Mouse (Mus musculus): ENCODE data around the gene Cenpx. TPM values are rescaled to one million over a fixed set of nuclear protein-coding genes. Genes with fewer than 3 reads are reported as not detected.

Gene Cenpx
- polyA plus RNA-seq, 1 experiment from 2014 or later, result 133 TPM

- H3K4me1 ChIP-seq, result peaks cover 33% of the 10 kb centered on the region
- DNase-seq (ENCODE audit: extremely low spot score, low spot score), result peak; percentile 77
- H3K27ac ChIP-seq, result peak within 1 kb of the TSS; percentile 82
- H3K9me3 ChIP-seq, result no peaks in the 10 kb centered on the region
- WGBS, result under 1% methylated on average over 89 of the region's 90 CpGs
- H3K27me3 ChIP-seq (ENCODE audit: poor library complexity, severe bottlenecking), result peaks cover 61% of the 10 kb centered on the region
- H3K36me3 ChIP-seq (replicated peaks), result peaks cover 44% of the 10 kb centered on the region
- peak within 1 kb of the TSS; percentile 71 for H3K4me3 ChIP-seq
These were observed 7.9 kb upstream of the Cenpx start, which contains the start of gene Rac3 for GRCm38 (mm10) chr11:120721124-120722066. Gene Rac3, plus strand, starts transcription at chr11:120721470.

- 9% methylated on average over 17 of the region's 17 CpGs for WGBS
- DNase-seq (ENCODE audit: extremely low spot score, low spot score), result peak; percentile 91
- Histone ChIP-seq H3K36me3 (replicated peaks) (peaks cover 52% of the 10 kb centered on the region), H3K4me3 (peak overlapping the region; percentile 71), H3K27me3 (ENCODE audit: poor library complexity, severe bottlenecking) (peaks cover 52% of the 10 kb centered on the region), H3K27ac (peak overlapping the region; percentile 82), H3K9me3 (no peaks in the 10 kb centered on the region), H3K4me1 (peaks cover 33% of the 10 kb centered on the region)
These were observed 6.9 kb upstream of the Cenpx start for GRCm38 (mm10) chr11:120720450-120720849.

GRCm38 (mm10) chr11:120719841-120720376 is 6.4 kb upstream of the Cenpx start:
- Histone ChIP-seq H3K27ac (no peak overlapping the region; the same call in 1 of the 2 replicates), H3K9me3 (no peaks in the 10 kb centered on the region), H3K36me3 (replicated peaks) (peaks cover 58% of the 10 kb centered on the region), H3K4me3 (peak overlapping the region; percentile 23), H3K4me1 (peaks cover 38% of the 10 kb centered on the region), H3K27me3 (ENCODE audit: poor library complexity, severe bottlenecking) (peaks cover 48% of the 10 kb centered on the region)
- WGBS, result 93% methylated on average over 13 of the region's 13 CpGs
- DNase-seq (ENCODE audit: extremely low spot score, low spot score), result no peak

- Histone ChIP-seq H3K27ac (no peak overlapping the region), H3K36me3 (replicated peaks) (peaks cover 60% of the 10 kb centered on the region), H3K9me3 (no peaks in the 10 kb centered on the region), H3K27me3 (ENCODE audit: poor library complexity, severe bottlenecking) (peaks cover 48% of the 10 kb centered on the region), H3K4me3 (peak overlapping the region; percentile 5; the same call in 1 of the 2 replicates), H3K4me1 (peaks cover 45% of the 10 kb centered on the region)
- 93% methylated on average over 9 of the region's 9 CpGs for WGBS
- DNase-seq (ENCODE audit: extremely low spot score, low spot score), result no peak
These were observed 5.7 kb upstream of the Cenpx start for GRCm38 (mm10) chr11:120719242-120719641.

GRCm38 (mm10) chr11:120715131-120715530 is 1.6 kb upstream of the Cenpx start:
- no peak for DNase-seq (ENCODE audit: extremely low spot score, low spot score)
- H3K27me3 ChIP-seq (ENCODE audit: poor library complexity, severe bottlenecking), result peaks cover 6% of the 10 kb centered on the region
- WGBS, result 90% methylated on average over 9 of the region's 9 CpGs
- peaks cover 65% of the 10 kb centered on the region for H3K36me3 ChIP-seq (replicated peaks)
- H3K27ac ChIP-seq, result no peak overlapping the region
- H3K4me3 ChIP-seq, result peak overlapping the region; percentile 66
- peaks cover 44% of the 10 kb centered on the region for H3K4me1 ChIP-seq
- no peaks in the 10 kb centered on the region for H3K9me3 ChIP-seq

- Histone ChIP-seq H3K4me3 (peak overlapping the region; percentile 66), H3K27me3 (ENCODE audit: poor library complexity, severe bottlenecking) (peaks cover under 1% of the 10 kb centered on the region; the same call in 1 of the 2 replicates), H3K4me1 (peaks cover 41% of the 10 kb centered on the region), H3K27ac (peak overlapping the region; percentile 84), H3K36me3 (replicated peaks) (peaks cover 65% of the 10 kb centered on the region), H3K9me3 (no peaks in the 10 kb centered on the region)
- no peak for DNase-seq (ENCODE audit: extremely low spot score, low spot score)
- 67% methylated on average over 10 of the region's 10 CpGs for WGBS
These were observed 1.0 kb upstream of the Cenpx start for GRCm38 (mm10) chr11:120714546-120714945.

- Histone ChIP-seq H3K27ac (peak overlapping the region; percentile 84), H3K4me1 (peaks cover 55% of the 10 kb centered on the region), H3K27me3 (ENCODE audit: poor library complexity, severe bottlenecking) (peaks cover 10% of the 10 kb centered on the region), H3K9me3 (no peaks in the 10 kb centered on the region), H3K4me3 (peak overlapping the region; percentile 66), H3K36me3 (replicated peaks) (peaks cover 61% of the 10 kb centered on the region)
- WGBS, result 1% methylated on average over 38 of the region's 38 CpGs
- DNase-seq (ENCODE audit: extremely low spot score, low spot score), result peak; percentile 74
These were observed 568 bp downstream of the Cenpx start for GRCm38 (mm10) chr11:120712771-120713568.

GRCm38 (mm10) chr11:120711980-120712604 is 1.4 kb downstream of the Cenpx start:
- H3K4me1 ChIP-seq, result peaks cover 64% of the 10 kb centered on the region
- peak overlapping the region; percentile 66 for H3K4me3 ChIP-seq
- peaks cover 53% of the 10 kb centered on the region for H3K36me3 ChIP-seq (replicated peaks)
- H3K27ac ChIP-seq, result no peak overlapping the region
- peaks cover 13% of the 10 kb centered on the region for H3K27me3 ChIP-seq (ENCODE audit: poor library complexity, severe bottlenecking)
- no peaks in the 10 kb centered on the region for H3K9me3 ChIP-seq
- 64% methylated on average over 8 of the region's 8 CpGs for WGBS
- no peak for DNase-seq (ENCODE audit: extremely low spot score, low spot score)

GRCm38 (mm10) chr11:120710672-120711071 is 2.9 kb downstream of the Cenpx start:
- H3K4me1 ChIP-seq, result peaks cover 76% of the 10 kb centered on the region

GRCm38 (mm10) chr11:120709551-120709950 is 4.0 kb downstream of the Cenpx start:
- Histone ChIP-seq H3K4me1 (peaks cover 76% of the 10 kb centered on the region), H3K36me3 (replicated peaks) (peaks cover 36% of the 10 kb centered on the region), H3K9me3 (no peaks in the 10 kb centered on the region), H3K27me3 (ENCODE audit: poor library complexity, severe bottlenecking) (peaks cover 32% of the 10 kb centered on the region), H3K27ac (no peak overlapping the region), H3K4me3 (no peak overlapping the region)
- DNase-seq (ENCODE audit: extremely low spot score, low spot score), result no peak
- 88% methylated on average over 2 of the region's 2 CpGs for WGBS

More at GRCm38 (mm10) chr11:120710672-120711071, 2.9 kb downstream of the Cenpx start:
- peaks cover 23% of the 10 kb centered on the region for H3K27me3 ChIP-seq (ENCODE audit: poor library complexity, severe bottlenecking)
- H3K36me3 ChIP-seq (replicated peaks), result peaks cover 40% of the 10 kb centered on the region
- no peak overlapping the region for H3K27ac ChIP-seq
- DNase-seq (ENCODE audit: extremely low spot score, low spot score), result no peak
- 89% methylated on average over 5 of the region's 5 CpGs for WGBS
- no peaks in the 10 kb centered on the region for H3K9me3 ChIP-seq
- H3K4me3 ChIP-seq, result no peak overlapping the region

GRCm38 (mm10) chr11:120707969-120708368 is 5.6 kb downstream of the Cenpx start:
- Histone ChIP-seq H3K27ac (peak overlapping the region; percentile 86), H3K27me3 (ENCODE audit: poor library complexity, severe bottlenecking) (peaks cover 32% of the 10 kb centered on the region), H3K9me3 (no peaks in the 10 kb centered on the region), H3K36me3 (replicated peaks) (peaks cover 50% of the 10 kb centered on the region), H3K4me1 (peaks cover 78% of the 10 kb centered on the region), H3K4me3 (peak overlapping the region; percentile 36)
- WGBS, result 38% methylated on average over 5 of the region's 5 CpGs
- DNase-seq (ENCODE audit: extremely low spot score, low spot score), result no peak

GRCm38 (mm10) chr11:120707225-120707624 is 6.3 kb downstream of the Cenpx start:
- H3K36me3 ChIP-seq (replicated peaks), result peaks cover 56% of the 10 kb centered on the region
- WGBS, result 3% methylated on average over 12 of the region's 12 CpGs

More at GRCm38 (mm10) chr11:120707225-120707624, 6.3 kb downstream of the Cenpx start:
- Histone ChIP-seq H3K9me3 (no peaks in the 10 kb centered on the region), H3K27me3 (ENCODE audit: poor library complexity, severe bottlenecking) (peaks cover 32% of the 10 kb centered on the region), H3K4me1 (peaks cover 70% of the 10 kb centered on the region), H3K27ac (peak overlapping the region; percentile 86), H3K4me3 (peak overlapping the region; percentile 36)
- peak; percentile 43 for DNase-seq (ENCODE audit: extremely low spot score, low spot score)

Measured in forebrain, embryonic 10.5 days (tissue).